Mouse (Mus musculus) MEL-GATA-1-ER (cell line): Measurements from ENCODE around the gene Zfp385c.
A peak's percentile ranks its signal among the peaks of the same experiment; 100 is the strongest.

Source experiments
- DNase-seq: peaks from one replicate; pipeline ENCODE4 v3.0.0-alpha.2; 2012; ENCODE audit warnings: low read depth; ENCODE audit errors: extremely low read depth

The Zfp385c gene

GRCm38 (mm10) chr11:100718462-100718861 is 26.2 kb upstream of the Zfp385c start:
- DNase-seq: no peak

- DNase-seq: no peak
These were observed 24.4 kb upstream of the Zfp385c start for GRCm38 (mm10) chr11:100716649-100717048.

- no peak for DNase-seq
These were observed 22.7 kb upstream of the Zfp385c start for GRCm38 (mm10) chr11:100714948-100715347.

GRCm38 (mm10) chr11:100714534-100714915 is 22.3 kb upstream of the Zfp385c start:
- DNase-seq: peak; percentile 67

- DNase-seq: peak; percentile 86
These were observed 21.7 kb upstream of the Zfp385c start, which contains the start of gene Hspb9 for GRCm38 (mm10) chr11:100713735-100714533. TSS of gene Hspb9 (plus strand) at chr11:100713850.

GRCm38 (mm10) chr11:100713174-100713573 is 20.9 kb upstream of the Zfp385c start:
- DNase-seq: no peak

GRCm38 (mm10) chr11:100711783-100712615 is 19.7 kb upstream of the Zfp385c start, which contains the start of gene Kat2a:
TSS of gene Kat2a (minus strand) at chr11:100712465.
- no peak for DNase-seq

- no peak for DNase-seq
These were observed 18.7 kb upstream of the Zfp385c start for GRCm38 (mm10) chr11:100710977-100711376.

- DNase-seq: no peak
These were observed 18.3 kb upstream of the Zfp385c start for GRCm38 (mm10) chr11:100710528-100710927.

- DNase-seq: no peak
These were observed 17.1 kb upstream of the Zfp385c start for GRCm38 (mm10) chr11:100709201-100709810.

- no peak for DNase-seq
These were observed 13.0 kb upstream of the Zfp385c start for GRCm38 (mm10) chr11:100705095-100705747.

- no peak for DNase-seq
These were observed 11.7 kb upstream of the Zfp385c start, which contains the start of gene Dhx58 for GRCm38 (mm10) chr11:100703851-100704531. TSS of gene Dhx58 (minus strand) at chr11:100704271.

- no peak for DNase-seq
These were observed 11.1 kb upstream of the Zfp385c start for GRCm38 (mm10) chr11:100703366-100703765.

GRCm38 (mm10) chr11:100702906-100703305 is 10.7 kb upstream of the Zfp385c start:
- no peak for DNase-seq

- peak; percentile 74 for DNase-seq
These were observed 10.0 kb upstream of the Zfp385c start for GRCm38 (mm10) chr11:100702081-100702851.

- DNase-seq: no peak
These were observed 9.0 kb upstream of the Zfp385c start for GRCm38 (mm10) chr11:100701301-100701700.

GRCm38 (mm10) chr11:100700710-100701109 is 8.5 kb upstream of the Zfp385c start:
- DNase-seq: no peak

GRCm38 (mm10) chr11:100697921-100698320 is 5.7 kb upstream of the Zfp385c start:
- DNase-seq: no peak

- no peak for DNase-seq
These were observed 2.7 kb upstream of the Zfp385c start for GRCm38 (mm10) chr11:100694926-100695325.

- DNase-seq: no peak
These were observed 899 bp upstream of the Zfp385c start for GRCm38 (mm10) chr11:100693154-100693553.
